Mouse (Mus musculus) embryonic facial prominence, embryonic 10.5 days (tissue): ENCODE results near the gene Rpe65. TPM values are rescaled to one million over a fixed set of nuclear protein-coding genes. Genes with fewer than 3 reads are reported as not detected.

Experiments used
- DNase-seq: peaks from one replicate; pipeline ENCODE4 v3.0.0-alpha.2; 2017; ENCODE audit warnings: low spot score
- H3K27ac ChIP-seq: fragments of 300-500 bp; sonication (generic); replicated peaks from 2 replicates; pipeline ENCODE4 v1.5.1; 2016; ENCODE audit warnings: mild to moderate bottlenecking
- H3K27me3 ChIP-seq: fragments of 300-500 bp; sonication (generic); replicated peaks from 2 replicates; pipeline ENCODE4 v1.6.1; 2016; ENCODE audit warnings: low read depth, mild to moderate bottlenecking; ENCODE audit not compliant: poor library complexity, severe bottlenecking
- H3K36me3 ChIP-seq: fragments of 300-500 bp; sonication (generic); replicated peaks from 2 replicates; pipeline ENCODE4 v1.6.1; 2016; ENCODE audit warnings: mild to moderate bottlenecking, moderate library complexity
- H3K4me1 ChIP-seq: fragments of 300-500 bp; sonication (generic); 2 replicates; pipeline ENCODE4 v1.6.1; 2016
- H3K4me3 ChIP-seq: fragments of 300-500 bp; sonication (generic); 2 replicates; pipeline ENCODE4 v1.5.1; 2016; ENCODE audit warnings: mild to moderate bottlenecking, moderate library complexity
- H3K9me3 ChIP-seq: fragments of 300-500 bp; sonication (generic); 2 replicates; pipeline ENCODE4 v1.6.1; 2016; ENCODE audit warnings: mild to moderate bottlenecking
- WGBS: fragments of 180-500 bp; shearing (Covaris S2); methylation state at CpG from one replicate; pipeline ENCODE4 v1.1.7; 2016; 5-methylcytosine and 5-hydroxymethylcytosine counted together
- polyA plus RNA-seq: library from polyadenylated mRNA; unstranded; fragments of >200 nt; fragmentation: Nextera tagmentation; extraction: Ambion mirVana; gene quantifications from 2 replicates; pipeline ENCODE4 v1.2.1, GENCODE M21; 2016

Gene Rpe65
- not detected in 2 replicates for polyA plus RNA-seq

DNA sequence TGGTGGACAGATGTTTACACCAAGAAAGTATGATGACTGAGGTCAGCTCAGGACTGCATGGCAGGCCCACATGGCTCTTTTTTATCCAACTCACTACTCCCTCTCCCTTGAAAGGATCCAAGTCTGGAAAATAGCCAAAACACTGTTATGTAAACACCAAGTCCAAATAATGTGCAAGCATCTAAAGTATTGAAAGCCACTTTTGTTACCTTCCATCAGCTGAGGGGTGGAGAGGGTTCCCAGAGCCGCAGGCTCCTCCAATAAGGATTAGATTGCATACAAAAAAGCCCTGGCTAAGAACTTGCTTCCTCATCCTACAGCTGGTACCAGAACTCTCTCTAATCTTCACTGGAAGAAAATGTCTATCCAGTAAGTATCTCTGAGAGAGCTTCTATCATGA is at the start of gene Rpe65:
Rpe65 (plus strand) TSS at position 301 of the 400 bp plus-strand sequence.
- 81% methylated on average over 1 of the region's 1 CpGs for WGBS
- no peak for DNase-seq
- H3K9me3 ChIP-seq: no peaks in the 10 kb centered on the region
- H3K36me3 ChIP-seq: no peaks in the 10 kb centered on the region
- no peaks in the 10 kb centered on the region for H3K27me3 ChIP-seq
- no peak within 1 kb of the TSS for H3K4me3 ChIP-seq
- H3K4me1 ChIP-seq: no peaks in the 10 kb centered on the region
- H3K27ac ChIP-seq: no peak within 1 kb of the TSS

DNA sequence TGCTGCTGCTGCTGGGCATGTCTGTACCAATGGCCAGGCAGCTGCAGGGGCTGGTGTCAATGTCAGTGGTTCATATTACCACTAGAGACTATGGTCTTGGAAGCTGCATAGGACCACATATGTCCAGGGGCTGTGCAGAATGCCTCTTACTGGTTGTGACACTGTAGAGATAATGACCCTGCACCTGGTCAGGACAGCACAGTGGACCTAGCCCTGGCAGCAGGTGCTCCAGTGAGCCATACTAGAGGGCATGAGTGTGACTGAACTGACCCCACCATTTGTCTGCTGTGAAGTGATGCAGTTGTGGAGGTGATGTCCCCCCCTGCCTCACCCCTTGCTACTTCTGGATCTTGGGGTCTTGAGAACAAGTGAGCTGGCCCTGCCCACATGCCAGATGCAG is 48.8 kb upstream of the Rpe65 start:
- Histone ChIP-seq H3K9me3 (no peaks in the 10 kb centered on the region), H3K4me1 (no peaks in the 10 kb centered on the region), H3K27ac (no peak overlapping the region), H3K4me3 (no peak overlapping the region), H3K27me3 (no peaks in the 10 kb centered on the region), H3K36me3 (no peaks in the 10 kb centered on the region)
- DNase-seq: no peak

DNA sequence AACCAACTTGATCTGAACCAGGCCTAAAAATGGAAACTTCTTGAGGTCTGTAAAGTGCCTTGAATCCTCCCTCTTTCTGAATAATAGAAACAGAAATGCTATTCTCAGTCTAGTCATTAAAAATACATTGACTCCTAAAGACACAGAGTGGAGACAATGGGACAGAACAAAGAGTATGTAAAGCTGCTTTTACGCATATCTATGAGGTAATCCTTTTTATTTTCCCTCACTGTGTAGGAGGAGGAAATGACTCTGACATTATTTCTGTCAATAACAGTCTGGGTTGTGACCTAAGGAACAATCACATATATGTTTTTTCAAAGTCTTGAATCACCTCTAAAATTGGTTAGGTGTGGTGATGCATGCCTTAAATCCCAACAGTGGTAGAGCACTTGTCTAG is 16.0 kb downstream of the Rpe65 start:
- 92% methylated on average over 1 of the region's 1 CpGs for WGBS

DNA sequence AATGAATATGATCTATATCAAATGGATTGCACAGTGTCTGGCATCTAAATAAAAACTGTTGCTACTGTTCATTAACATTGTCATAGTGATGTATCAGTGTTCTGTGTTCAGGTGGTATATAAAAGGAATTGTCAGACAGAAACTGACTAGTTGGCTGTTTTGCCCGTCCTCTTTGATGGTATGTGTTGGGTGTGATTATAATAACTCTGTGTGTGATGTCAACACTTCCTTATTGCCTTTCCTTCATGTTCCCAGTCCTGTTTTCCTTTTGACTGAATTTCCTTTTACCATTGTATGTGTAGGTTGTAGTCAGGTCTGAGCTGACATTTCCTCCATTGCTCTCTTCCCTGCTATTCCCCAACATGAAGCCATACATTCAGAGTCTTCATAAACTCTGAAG is 22.1 kb downstream of the Rpe65 start:
- H3K27ac ChIP-seq: no peak overlapping the region

More for the DNA sequence above, 16.0 kb downstream of the Rpe65 start:
- H3K36me3 ChIP-seq: no peaks in the 10 kb centered on the region
- H3K27me3 ChIP-seq: no peaks in the 10 kb centered on the region
- H3K9me3 ChIP-seq: no peaks in the 10 kb centered on the region
- no peak for DNase-seq
- H3K27ac ChIP-seq: no peak overlapping the region
- no peak overlapping the region for H3K4me3 ChIP-seq
- H3K4me1 ChIP-seq: no peaks in the 10 kb centered on the region

DNA sequence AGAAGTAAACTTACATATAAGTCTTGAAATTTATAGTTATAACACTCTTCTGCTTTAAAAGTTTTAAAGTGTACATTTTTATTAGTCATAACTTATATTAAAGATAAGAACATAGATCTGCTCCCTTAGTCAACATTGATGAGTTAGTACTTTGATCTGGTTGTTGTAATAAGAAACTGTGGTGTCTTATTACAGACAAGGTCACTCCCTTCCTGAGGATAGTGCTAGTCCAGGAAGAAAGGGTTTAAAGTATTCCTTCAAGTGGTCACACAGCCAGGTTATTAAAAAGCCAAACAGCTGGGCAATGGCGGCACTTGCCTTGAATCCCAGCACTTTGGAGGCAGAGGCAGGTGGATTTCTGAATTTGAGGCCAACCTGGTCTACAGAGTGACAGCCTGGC is 25.0 kb downstream of the Rpe65 start:
- H3K27ac ChIP-seq: no peak overlapping the region
- no peak overlapping the region for H3K4me3 ChIP-seq
- no peaks in the 10 kb centered on the region for H3K36me3 ChIP-seq
- 85% methylated on average over 1 of the region's 1 CpGs for WGBS
- no peaks in the 10 kb centered on the region for H3K27me3 ChIP-seq
- no peaks in the 10 kb centered on the region for H3K4me1 ChIP-seq
- no peak for DNase-seq
- H3K9me3 ChIP-seq: no peaks in the 10 kb centered on the region

More for the DNA sequence above, 22.1 kb downstream of the Rpe65 start:
- Histone ChIP-seq H3K4me1 (no peaks in the 10 kb centered on the region), H3K36me3 (no peaks in the 10 kb centered on the region), H3K9me3 (no peaks in the 10 kb centered on the region), H3K4me3 (no peak overlapping the region), H3K27me3 (no peaks in the 10 kb centered on the region)
- 75% methylated on average over 1 of the region's 1 CpGs for WGBS
- no peak for DNase-seq

DNA sequence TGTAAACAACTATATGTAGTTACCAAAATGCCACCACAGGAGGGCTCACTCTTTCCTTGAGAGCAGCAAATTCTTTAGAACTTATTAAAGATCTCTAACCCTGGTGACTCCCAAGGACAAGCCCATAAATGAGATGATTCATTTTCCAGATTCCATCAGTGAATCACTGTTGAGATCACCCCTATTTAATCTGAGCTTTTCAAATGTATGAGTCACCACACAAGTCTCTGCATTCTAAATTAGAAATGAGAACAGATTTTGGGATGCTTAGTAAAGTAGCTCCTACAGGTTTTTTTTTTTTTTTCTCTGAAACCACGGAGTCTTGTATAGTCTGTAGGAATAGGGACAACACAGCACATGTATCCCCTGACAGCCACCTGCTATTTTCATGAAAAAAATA is 61.8 kb downstream of the Rpe65 start:
- no peaks in the 10 kb centered on the region for H3K9me3 ChIP-seq
- no peaks in the 10 kb centered on the region for H3K36me3 ChIP-seq
- no peak for DNase-seq
- H3K27me3 ChIP-seq: no peaks in the 10 kb centered on the region
- H3K4me3 ChIP-seq: no peak overlapping the region
- no peaks in the 10 kb centered on the region for H3K4me1 ChIP-seq
- H3K27ac ChIP-seq: no peak overlapping the region
- 72% methylated on average over 1 of the region's 1 CpGs for WGBS

DNA sequence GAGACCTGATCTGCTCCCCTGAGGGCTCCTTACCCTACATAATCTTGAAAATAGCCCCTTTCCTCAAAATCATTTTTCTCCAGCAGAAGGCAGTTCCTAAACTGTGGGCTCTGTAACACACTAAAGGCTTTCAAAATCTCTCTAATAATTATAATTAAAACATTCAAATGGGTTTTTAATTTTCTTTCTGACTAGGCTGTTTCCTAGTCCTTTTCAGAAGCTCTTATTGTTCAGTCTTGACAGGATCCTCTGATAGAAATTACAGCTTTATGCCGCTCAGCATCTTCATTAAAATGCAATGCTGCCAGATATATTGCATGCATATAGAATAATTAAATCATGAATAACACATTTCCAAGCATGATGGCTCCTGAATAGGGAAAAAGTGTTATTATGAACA is 64.4 kb downstream of the Rpe65 start:
- H3K27ac ChIP-seq: no peak overlapping the region
- no peak overlapping the region for H3K4me3 ChIP-seq
- 90% methylated on average over 1 of the region's 1 CpGs for WGBS
- no peaks in the 10 kb centered on the region for H3K4me1 ChIP-seq
- DNase-seq: no peak
- H3K36me3 ChIP-seq: no peaks in the 10 kb centered on the region
- no peaks in the 10 kb centered on the region for H3K9me3 ChIP-seq
- no peaks in the 10 kb centered on the region for H3K27me3 ChIP-seq

Other genes starting within 250 kb of the Rpe65 start
- 34.9 and 37.4 TPM in 2 replicates for gene Depdc1a, start 103.7 kb upstream of the Rpe65 start, polyA plus RNA-seq
- gene Wls, start 240.5 kb downstream of the Rpe65 start, polyA plus RNA-seq: 118 and 122 TPM in 2 replicates